Mouse (Mus musculus): ENCODE results near the gene Nod2.

Nod2 gene

GRCm38 (mm10) chr8:88646837-88647778, at the start of gene Nod2:
Nod2 (plus strand) TSS chr8:88647315.
- peak; percentile 92 to 94 for DNase-seq

- DNase-seq = no peak
Observed at GRCm38 (mm10) chr8:88598578-88598977, 48.5 kb upstream of the Nod2 start.

GRCm38 (mm10) chr8:88599491-88599890, 47.6 kb upstream of the Nod2 start:
- no peak for DNase-seq

- DNase-seq = no peak
Observed at GRCm38 (mm10) chr8:88603446-88603989, 43.6 kb upstream of the Nod2 start.

- DNase-seq = peak; percentile 46 to 62
Observed at GRCm38 (mm10) chr8:88604065-88605038, 42.8 kb upstream of the Nod2 start.

GRCm38 (mm10) chr8:88605361-88606040, 41.6 kb upstream of the Nod2 start:
- DNase-seq = peak in 1 of 2 experiments; percentile 24

GRCm38 (mm10) chr8:88609036-88609435, 38.1 kb upstream of the Nod2 start:
- DNase-seq = no peak

GRCm38 (mm10) chr8:88610271-88610670, 36.8 kb upstream of the Nod2 start:
- DNase-seq = no peak

- no peak for DNase-seq
Observed at GRCm38 (mm10) chr8:88614981-88615380, 32.1 kb upstream of the Nod2 start.

GRCm38 (mm10) chr8:88618612-88619011, 28.5 kb upstream of the Nod2 start:
- no peak for DNase-seq

GRCm38 (mm10) chr8:88619513-88619912, 27.6 kb upstream of the Nod2 start:
- peak in 1 of 2 experiments; percentile 51 for DNase-seq

- no peak for DNase-seq
Observed at GRCm38 (mm10) chr8:88620931-88621330, 26.2 kb upstream of the Nod2 start.

GRCm38 (mm10) chr8:88621408-88621807, 25.7 kb upstream of the Nod2 start:
- peak; percentile 68 to 88 for DNase-seq

- no peak for DNase-seq
Observed at GRCm38 (mm10) chr8:88623351-88623750, 23.8 kb upstream of the Nod2 start.

- no peak for DNase-seq
Observed at GRCm38 (mm10) chr8:88624276-88624675, 22.8 kb upstream of the Nod2 start.

- no peak for DNase-seq
Observed at GRCm38 (mm10) chr8:88626433-88626832, 20.7 kb upstream of the Nod2 start.

GRCm38 (mm10) chr8:88626940-88627264, 20.2 kb upstream of the Nod2 start:
- no peak for DNase-seq

GRCm38 (mm10) chr8:88627265-88627991, 19.7 kb upstream of the Nod2 start:
- peak; percentile 70 to 84 for DNase-seq

GRCm38 (mm10) chr8:88628001-88628774, 18.9 kb upstream of the Nod2 start:
- DNase-seq = no peak

GRCm38 (mm10) chr8:88630225-88630624, 16.9 kb upstream of the Nod2 start:
- peak; percentile 51 to 71 for DNase-seq

- DNase-seq = peak; percentile 66 to 77
Observed at GRCm38 (mm10) chr8:88631081-88631480, 16.0 kb upstream of the Nod2 start.
